Mouse (Mus musculus): ENCODE measurements around the gene Mapk8. TPM values are rescaled to one million over a fixed set of nuclear protein-coding genes. Genes with fewer than 3 reads are reported as not detected.
A peak's percentile ranks its signal among the peaks of the same experiment; 100 is the strongest.

Gene Mapk8
- polyA plus RNA-seq, 1 experiment from 2014 or later: 17.8 TPM

DNA sequence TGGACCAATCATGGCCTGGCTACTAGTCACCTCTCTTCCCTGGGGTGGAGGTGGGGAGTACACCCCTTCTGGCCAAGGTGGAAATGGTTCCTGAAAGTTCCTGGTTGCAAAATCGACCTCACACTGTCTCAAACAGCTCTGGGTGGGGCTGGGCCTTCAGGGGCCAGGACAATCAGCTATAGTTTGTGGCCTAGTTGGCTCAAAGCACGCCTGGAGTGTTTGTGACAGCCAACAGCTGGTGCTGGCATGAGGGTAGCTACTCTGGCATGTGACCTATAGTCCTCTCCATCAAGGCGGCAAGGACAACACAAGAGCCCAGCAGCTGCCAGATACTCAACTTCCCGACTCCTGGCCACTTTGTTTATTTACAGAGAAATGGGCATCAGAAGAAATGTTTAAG is 99.2 kb downstream of the Mapk8 start:
- 70% methylated on average over 4 of the region's 4 CpGs for WGBS
- H3K36me3 ChIP-seq: no peaks in the 10 kb centered on the region
- no peak overlapping the region for H3K4me2 ChIP-seq (replicated peaks)
- peaks cover 41% of the 10 kb centered on the region for H3K27me3 ChIP-seq
- no peak overlapping the region for H3K9ac ChIP-seq
- no peaks in the 10 kb centered on the region for H3K9me3 ChIP-seq (replicated peaks)
- H3K4me3 ChIP-seq (replicated peaks): no peak overlapping the region
- ATAC-seq (ENCODE audit: insufficient number of reproducible peaks, low FRiP score, low TSS enrichment, low read depth): no peak
- no peak overlapping the region for H3K27ac ChIP-seq (replicated peaks)
- peaks cover 18% of the 10 kb centered on the region for H3K4me1 ChIP-seq

DNA sequence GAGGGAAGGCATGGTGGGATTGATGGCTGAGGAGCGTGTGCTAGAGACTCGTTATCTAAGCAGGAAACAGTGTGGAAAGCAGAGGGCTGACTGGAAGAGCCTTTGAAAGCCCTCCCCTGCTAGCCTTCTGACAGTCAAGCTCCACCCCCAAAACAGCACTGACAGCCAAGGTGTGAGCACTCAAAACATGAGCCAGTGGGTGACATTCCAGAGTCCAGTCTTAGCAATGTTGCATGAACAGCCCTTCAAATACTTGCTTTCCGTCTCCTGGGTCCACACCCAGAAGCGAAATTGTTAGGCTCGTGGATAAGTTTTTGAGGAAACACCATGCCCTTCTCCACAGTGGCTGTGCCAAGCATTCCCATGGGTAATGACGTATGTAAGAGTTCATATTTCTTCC is 100.4 kb downstream of the Mapk8 start:
- Histone ChIP-seq H3K9ac (no peak overlapping the region), H3K27ac (replicated peaks) (no peak overlapping the region), H3K9me3 (replicated peaks) (no peaks in the 10 kb centered on the region), H3K27me3 (peaks cover 33% of the 10 kb centered on the region), H3K36me3 (no peaks in the 10 kb centered on the region), H3K4me3 (replicated peaks) (no peak overlapping the region), H3K4me2 (replicated peaks) (no peak overlapping the region), H3K4me1 (peaks cover 8% of the 10 kb centered on the region)
- WGBS: 68% methylated on average over 6 of the region's 6 CpGs
- no peak for ATAC-seq (ENCODE audit: insufficient number of reproducible peaks, low FRiP score, low TSS enrichment, low read depth)

DNA sequence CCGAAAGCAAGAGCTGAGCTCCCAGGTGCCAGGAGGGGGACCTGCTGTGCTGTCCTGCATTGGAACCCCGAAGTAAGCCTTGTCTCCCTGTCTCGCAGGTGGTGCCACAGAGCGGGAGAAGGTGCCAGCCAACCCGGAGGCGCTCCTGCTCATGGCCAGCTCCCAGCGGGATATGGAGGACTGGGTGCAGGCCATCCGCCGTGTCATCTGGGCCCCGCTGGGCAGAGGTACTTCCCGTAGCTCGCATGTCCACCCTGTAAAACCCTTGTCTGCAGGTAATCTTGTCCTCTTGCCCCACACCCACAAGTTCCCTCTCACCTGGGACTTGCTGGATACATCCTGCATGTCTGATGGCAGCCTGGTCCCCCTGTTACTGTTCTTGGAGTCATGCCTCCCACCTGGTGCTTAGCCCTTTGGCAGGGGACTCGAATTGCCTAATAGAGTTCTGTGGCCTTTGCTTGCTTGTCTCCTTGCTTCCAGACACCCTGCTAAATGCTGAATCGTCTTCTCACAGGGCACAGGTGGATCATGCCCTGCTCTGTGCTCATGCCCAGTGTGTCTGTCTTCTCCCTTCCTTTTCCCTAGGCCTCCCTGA is 103.7 kb downstream of the Mapk8 start:
- Histone ChIP-seq H3K4me1 (no peaks in the 10 kb centered on the region), H3K9ac (no peak overlapping the region), H3K27me3 (0 out of 2 replicates have a peak, but pooled peaks cover 9% of the 10 kb centered on the region), H3K9me3 (replicated peaks) (no peaks in the 10 kb centered on the region), H3K36me3 (no peaks in the 10 kb centered on the region), H3K4me2 (replicated peaks) (no peak overlapping the region), H3K27ac (replicated peaks) (no peak overlapping the region), H3K4me3 (replicated peaks) (no peak overlapping the region)
- WGBS: 83% methylated on average over 14 of the region's 14 CpGs
- no peak for ATAC-seq (ENCODE audit: insufficient number of reproducible peaks, low FRiP score, low TSS enrichment, low read depth)

GRCm38 (mm10) chr14:33338684-33339083 is 108.3 kb downstream of the Mapk8 start:
- Histone ChIP-seq H3K36me3 (no peaks in the 10 kb centered on the region), H3K27me3 (0 out of 2 replicates have a peak, but pooled peaks cover 3% of the 10 kb centered on the region), H3K9me3 (replicated peaks) (no peaks in the 10 kb centered on the region), H3K27ac (replicated peaks) (no peak overlapping the region), H3K4me2 (replicated peaks) (no peak overlapping the region), H3K9ac (no peak overlapping the region), H3K4me1 (no peaks in the 10 kb centered on the region), H3K4me3 (replicated peaks) (no peak overlapping the region)
- WGBS: 66% methylated on average over 5 of the region's 5 CpGs
- ATAC-seq (ENCODE audit: insufficient number of reproducible peaks, low FRiP score, low TSS enrichment, low read depth): no peak

DNA sequence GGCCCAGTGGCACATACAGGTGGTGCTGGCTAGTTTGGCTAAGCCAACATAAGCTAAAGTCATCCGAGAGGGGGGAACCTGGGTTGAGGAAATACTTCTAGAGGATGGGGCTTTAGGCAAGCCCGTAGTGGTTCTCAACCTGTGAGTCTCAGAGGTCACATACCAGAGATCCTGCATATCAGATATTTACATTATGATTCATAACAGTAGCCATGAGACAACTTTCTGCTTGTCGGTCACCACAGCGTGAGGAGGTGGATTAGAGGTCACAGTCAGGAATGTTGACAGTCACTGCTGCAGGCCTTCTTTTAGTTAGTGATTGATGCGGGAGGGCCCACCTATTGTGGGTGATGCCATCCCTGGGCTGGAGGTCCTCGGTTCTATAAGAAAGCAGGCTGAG is 111.2 kb downstream of the Mapk8 start:
- H3K27ac ChIP-seq (replicated peaks): no peak overlapping the region
- H3K36me3 ChIP-seq: no peaks in the 10 kb centered on the region
- ATAC-seq (ENCODE audit: insufficient number of reproducible peaks, low FRiP score, low TSS enrichment, low read depth): no peak
- H3K4me1 ChIP-seq: peaks cover 12% of the 10 kb centered on the region
- H3K4me3 ChIP-seq (replicated peaks): no peak overlapping the region
- H3K27me3 ChIP-seq: no peaks in the 10 kb centered on the region
- no peak overlapping the region for H3K9ac ChIP-seq
- 55% methylated on average over 6 of the region's 6 CpGs for WGBS
- no peaks in the 10 kb centered on the region for H3K9me3 ChIP-seq (replicated peaks)
- H3K4me2 ChIP-seq (replicated peaks): no peak overlapping the region

DNA sequence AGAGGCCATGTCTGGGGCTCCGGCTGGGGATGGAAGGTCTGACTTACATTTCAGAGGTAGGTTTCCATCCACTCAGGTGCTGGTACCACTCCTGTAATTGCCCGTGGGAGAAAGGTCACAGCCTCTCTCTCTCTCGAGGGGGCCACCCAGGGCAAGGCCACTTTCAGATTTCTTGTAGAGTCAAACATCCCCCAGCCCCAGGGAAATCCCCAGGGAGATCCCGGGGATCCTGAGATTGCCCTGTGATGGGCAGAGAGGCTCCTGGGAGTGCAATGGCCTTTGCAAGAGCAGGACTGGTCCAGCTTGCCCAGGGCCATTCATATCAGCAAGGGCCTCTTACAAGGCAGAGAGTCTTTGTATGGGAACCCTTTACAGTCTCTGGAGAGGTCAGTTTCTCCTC is 112.6 kb downstream of the Mapk8 start:
- Histone ChIP-seq H3K36me3 (no peaks in the 10 kb centered on the region), H3K4me1 (peaks cover 14% of the 10 kb centered on the region), H3K9me3 (replicated peaks) (no peaks in the 10 kb centered on the region), H3K4me3 (replicated peaks) (no peak overlapping the region), H3K4me2 (replicated peaks) (no peak overlapping the region), H3K27me3 (no peaks in the 10 kb centered on the region), H3K27ac (replicated peaks) (no peak overlapping the region), H3K9ac (no peak overlapping the region)
- no peak for ATAC-seq (ENCODE audit: insufficient number of reproducible peaks, low FRiP score, low TSS enrichment, low read depth)
- WGBS: 71% methylated on average over 4 of the region's 4 CpGs

DNA sequence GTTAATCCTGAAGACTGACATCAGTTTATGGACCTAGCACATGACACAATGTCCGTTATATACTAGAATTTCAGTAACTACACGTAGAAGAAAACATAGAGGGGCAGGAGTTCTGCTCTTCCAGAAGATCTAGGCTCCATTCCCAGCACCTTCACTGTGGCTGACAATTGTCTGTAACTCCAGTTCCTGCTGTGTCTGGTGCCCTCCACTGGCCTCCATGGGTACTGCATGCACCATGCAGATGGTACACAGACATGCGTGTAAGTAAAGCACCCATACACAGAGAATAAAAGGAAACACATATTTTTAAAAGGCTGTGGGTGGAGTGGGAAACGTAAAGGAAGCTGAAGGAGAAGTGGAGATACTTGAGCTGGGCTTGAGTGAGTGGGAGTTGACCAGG is 113.1 kb downstream of the Mapk8 start:
- Histone ChIP-seq H3K4me1 (peaks cover 20% of the 10 kb centered on the region), H3K27ac (replicated peaks) (no peak overlapping the region), H3K9me3 (replicated peaks) (no peaks in the 10 kb centered on the region), H3K4me3 (replicated peaks) (no peak overlapping the region), H3K27me3 (no peaks in the 10 kb centered on the region), H3K4me2 (replicated peaks) (no peak overlapping the region), H3K36me3 (no peaks in the 10 kb centered on the region), H3K9ac (no peak overlapping the region)
- 87% methylated on average over 4 of the region's 4 CpGs for WGBS
- ATAC-seq (ENCODE audit: insufficient number of reproducible peaks, low FRiP score, low TSS enrichment, low read depth): no peak

DNA sequence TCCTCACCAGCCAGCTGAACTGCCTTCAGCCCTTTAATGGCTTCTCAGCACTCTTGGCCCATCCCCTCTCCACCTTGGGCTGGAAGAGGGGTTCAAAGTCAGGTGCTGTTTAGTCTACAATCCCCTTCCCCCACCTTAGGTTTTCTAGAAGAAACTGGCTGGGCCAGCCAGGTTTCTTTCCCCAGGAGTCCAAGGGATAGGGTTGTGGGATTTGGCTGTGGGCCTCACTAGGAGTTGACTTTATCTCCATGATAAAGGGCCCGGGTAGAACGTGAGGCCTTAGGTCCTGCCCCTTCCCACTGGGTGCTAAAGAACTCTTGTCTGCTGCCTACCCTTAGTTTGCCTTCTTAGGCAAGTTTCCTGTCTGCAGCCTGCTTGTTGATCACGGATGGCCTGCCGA is 115.3 kb downstream of the Mapk8 start:
- H3K4me2 ChIP-seq (replicated peaks): no peak overlapping the region
- no peak for ATAC-seq (ENCODE audit: insufficient number of reproducible peaks, low FRiP score, low TSS enrichment, low read depth)
- H3K27ac ChIP-seq (replicated peaks): peak overlapping the region; percentile 58; the same call in 1 of the 2 replicates
- no peak overlapping the region for H3K4me3 ChIP-seq (replicated peaks)
- H3K36me3 ChIP-seq: no peaks in the 10 kb centered on the region
- 46% methylated on average over 4 of the region's 4 CpGs for WGBS
- H3K4me1 ChIP-seq: peaks cover 20% of the 10 kb centered on the region
- no peak overlapping the region for H3K9ac ChIP-seq
- no peaks in the 10 kb centered on the region for H3K9me3 ChIP-seq (replicated peaks)
- no peaks in the 10 kb centered on the region for H3K27me3 ChIP-seq

GRCm38 (mm10) chr14:33330986-33331385 is 116.0 kb downstream of the Mapk8 start:
- Histone ChIP-seq H3K4me1 (peaks cover 20% of the 10 kb centered on the region), H3K27ac (replicated peaks) (no peak overlapping the region)
- no peak for ATAC-seq (ENCODE audit: insufficient number of reproducible peaks, low FRiP score, low TSS enrichment, low read depth)

GRCm38 (mm10) chr14:33329297-33329805 is 117.6 kb downstream of the Mapk8 start:
- H3K27ac ChIP-seq (replicated peaks): no peak overlapping the region
- no peaks in the 10 kb centered on the region for H3K36me3 ChIP-seq
- no peaks in the 10 kb centered on the region for H3K9me3 ChIP-seq (replicated peaks)
- no peak overlapping the region for H3K4me2 ChIP-seq (replicated peaks)
- no peaks in the 10 kb centered on the region for H3K27me3 ChIP-seq
- H3K4me1 ChIP-seq: peaks cover 20% of the 10 kb centered on the region
- no peak overlapping the region for H3K4me3 ChIP-seq (replicated peaks)
- no peak overlapping the region for H3K9ac ChIP-seq
- no peak for ATAC-seq (ENCODE audit: insufficient number of reproducible peaks, low FRiP score, low TSS enrichment, low read depth)
- 89% methylated on average over 5 of the region's 5 CpGs for WGBS

More at GRCm38 (mm10) chr14:33330986-33331385, 116.0 kb downstream of the Mapk8 start:
- H3K4me2 ChIP-seq (replicated peaks): no peak overlapping the region
- H3K27me3 ChIP-seq: no peaks in the 10 kb centered on the region
- no peaks in the 10 kb centered on the region for H3K9me3 ChIP-seq (replicated peaks)
- 53% methylated on average over 4 of the region's 4 CpGs for WGBS
- no peak overlapping the region for H3K4me3 ChIP-seq (replicated peaks)
- no peaks in the 10 kb centered on the region for H3K36me3 ChIP-seq
- no peak overlapping the region for H3K9ac ChIP-seq

GRCm38 (mm10) chr14:33328369-33328768 is 118.6 kb downstream of the Mapk8 start:
- Histone ChIP-seq H3K27me3 (no peaks in the 10 kb centered on the region), H3K36me3 (no peaks in the 10 kb centered on the region), H3K4me2 (replicated peaks) (no peak overlapping the region), H3K9ac (no peak overlapping the region), H3K27ac (replicated peaks) (no peak overlapping the region), H3K9me3 (replicated peaks) (no peaks in the 10 kb centered on the region), H3K4me3 (replicated peaks) (no peak overlapping the region), H3K4me1 (peaks cover 20% of the 10 kb centered on the region)
- 57% methylated on average over 5 of the region's 5 CpGs for WGBS
- ATAC-seq (ENCODE audit: insufficient number of reproducible peaks, low FRiP score, low TSS enrichment, low read depth): no peak

Measured in embryonic facial prominence, embryonic 15.5 days (tissue).